Mouse (Mus musculus) intestine, postnatal 0 days (tissue): ENCODE results near the gene Tia1. TPM values are rescaled to one million over a fixed set of nuclear protein-coding genes. Genes with fewer than 3 reads are reported as not detected.

Experiments used
- ATAC-seq: fragments of 200-750 bp; cut with Nextera tagmentation; 2 replicates; pipeline ENCODE4 v1.8.0; 2017; ENCODE audit warnings: mild to moderate bottlenecking, moderate TSS enrichment, moderate library complexity
- H3K27ac ChIP-seq: fragments of 300-500 bp; sonication (generic); 2 replicates; pipeline ENCODE4 v1.5.1; 2014; ENCODE audit warnings: mild to moderate bottlenecking, low read depth, low read length, moderate library complexity
- H3K27me3 ChIP-seq: fragments of 300-500 bp; sonication (generic); replicated peaks from 2 replicates; pipeline ENCODE4 v1.6.1; 2014; ENCODE audit warnings: low read length, mixed read lengths; ENCODE audit not compliant: control insufficient read depth, insufficient read depth
- H3K36me3 ChIP-seq: fragments of 300-500 bp; sonication (generic); 2 replicates; pipeline ENCODE4 v1.6.1; 2014; ENCODE audit warnings: mild to moderate bottlenecking, moderate library complexity; ENCODE audit not compliant: control insufficient read depth, insufficient read depth
- H3K4me1 ChIP-seq: fragments of 300-500 bp; sonication (generic); replicated peaks from 2 replicates; pipeline ENCODE4 v1.6.1; 2014; ENCODE audit warnings: antibody characterized with exemption, low read length, mixed read lengths; ENCODE audit not compliant: control insufficient read depth, insufficient read depth
- H3K4me2 ChIP-seq: fragments of 300-500 bp; sonication (generic); replicated peaks from 2 replicates; pipeline ENCODE4 v1.6.1; 2014; ENCODE audit warnings: low read depth, mild to moderate bottlenecking, moderate library complexity
- H3K4me3 ChIP-seq: fragments of 300-500 bp; sonication (generic); 2 replicates; pipeline ENCODE4 v1.5.1; 2014; ENCODE audit warnings: low read depth, low read length
- H3K9ac ChIP-seq: fragments of 300-500 bp; sonication (generic); 2 replicates; pipeline ENCODE4 v1.6.1; 2014; ENCODE audit warnings: mild to moderate bottlenecking, low read depth, low read length
- H3K9me3 ChIP-seq: fragments of 300-500 bp; sonication (generic); 2 replicates; pipeline ENCODE4 v1.6.1; 2016; ENCODE audit warnings: mixed run types; ENCODE audit not compliant: control insufficient read depth
- CTCF ChIP-seq: sonication (generic); IDR thresholded peaks from 2 replicates; pipeline ENCODE4 v1.5.1; 2016; ENCODE audit warnings: low read depth, mild to moderate bottlenecking, control low read depth, antibody characterized with exemption, moderate library complexity
- WGBS: fragments of 180-500 bp; shearing (Covaris S2); extraction: QIAGEN DNeasy Blood & Tissue Kit; methylation state at CpG from one replicate; pipeline ENCODE4 v1.1.7; 2014; 5-methylcytosine and 5-hydroxymethylcytosine counted together
- polyA plus RNA-seq: library from polyadenylated mRNA; unstranded; fragments of >200 nt; fragmentation: Nextera tagmentation; extraction: Ambion mirVana; gene quantifications from 2 replicates; pipeline ENCODE4 v1.2.1, GENCODE M21; 2015

Tia1 gene
- polyA plus RNA-seq, 1 experiment from 2014 or later: 33.0 TPM

DNA sequence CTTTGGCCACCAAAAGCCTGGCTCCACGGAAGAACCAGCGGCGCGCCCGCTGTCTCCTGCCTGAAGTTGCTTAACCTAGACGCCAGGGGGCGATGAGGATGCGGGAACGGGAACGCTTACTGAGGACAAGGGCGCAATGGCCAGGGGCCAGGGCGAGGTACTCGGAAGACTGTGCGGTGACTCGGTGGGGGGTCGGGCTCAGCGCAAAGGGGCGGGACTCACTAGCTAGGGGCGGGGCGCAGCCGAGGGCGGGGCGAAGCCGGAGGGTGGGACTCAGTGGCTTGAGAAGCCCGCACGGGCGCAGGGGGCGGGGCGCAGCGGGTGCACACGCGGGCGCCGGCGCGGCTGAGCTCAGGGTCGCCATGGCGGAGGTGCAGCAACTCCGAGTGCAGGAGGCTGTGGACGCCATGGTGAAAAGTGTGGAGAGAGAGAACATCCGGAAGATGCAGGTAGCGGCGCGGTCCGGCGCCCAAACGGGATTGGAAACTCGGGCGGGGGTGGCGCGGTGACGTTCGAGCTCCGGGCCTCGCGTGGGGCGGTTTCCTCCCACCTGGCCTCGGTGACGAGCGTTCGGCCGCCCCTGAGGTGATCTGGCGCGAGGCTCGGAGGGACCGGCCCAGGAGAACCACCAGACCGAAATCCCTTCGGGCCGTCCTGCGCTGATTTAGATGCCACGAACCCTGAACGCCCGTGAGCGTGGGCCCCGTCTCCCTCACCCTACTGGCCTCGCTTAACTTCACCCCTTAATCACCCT, 38.5 kb upstream of the Tia1 start, which contains the start of gene Fam136a:
Fam136a (plus strand) TSS at position 276 of the 754 bp plus-strand sequence.
- H3K27ac ChIP-seq: peak within 1 kb of the TSS; percentile 90
- TF ChIP-seq CTCF: peak; percentile 98
- H3K36me3 ChIP-seq: peaks cover 6% of the 10 kb centered on the region; the same call in 1 of the 2 replicates
- under 1% methylated on average over 69 of the region's 76 CpGs for WGBS
- ATAC-seq: peak; percentile 94
- H3K4me2 ChIP-seq: peak within 1 kb of the TSS; percentile 98
- peak within 1 kb of the TSS; percentile 71 for H3K9ac ChIP-seq
- H3K27me3 ChIP-seq: no peaks in the 10 kb centered on the region
- no peaks in the 10 kb centered on the region for H3K9me3 ChIP-seq
- peak within 1 kb of the TSS; percentile 58 for H3K4me3 ChIP-seq
- H3K4me1 ChIP-seq: no peaks in the 10 kb centered on the region

DNA sequence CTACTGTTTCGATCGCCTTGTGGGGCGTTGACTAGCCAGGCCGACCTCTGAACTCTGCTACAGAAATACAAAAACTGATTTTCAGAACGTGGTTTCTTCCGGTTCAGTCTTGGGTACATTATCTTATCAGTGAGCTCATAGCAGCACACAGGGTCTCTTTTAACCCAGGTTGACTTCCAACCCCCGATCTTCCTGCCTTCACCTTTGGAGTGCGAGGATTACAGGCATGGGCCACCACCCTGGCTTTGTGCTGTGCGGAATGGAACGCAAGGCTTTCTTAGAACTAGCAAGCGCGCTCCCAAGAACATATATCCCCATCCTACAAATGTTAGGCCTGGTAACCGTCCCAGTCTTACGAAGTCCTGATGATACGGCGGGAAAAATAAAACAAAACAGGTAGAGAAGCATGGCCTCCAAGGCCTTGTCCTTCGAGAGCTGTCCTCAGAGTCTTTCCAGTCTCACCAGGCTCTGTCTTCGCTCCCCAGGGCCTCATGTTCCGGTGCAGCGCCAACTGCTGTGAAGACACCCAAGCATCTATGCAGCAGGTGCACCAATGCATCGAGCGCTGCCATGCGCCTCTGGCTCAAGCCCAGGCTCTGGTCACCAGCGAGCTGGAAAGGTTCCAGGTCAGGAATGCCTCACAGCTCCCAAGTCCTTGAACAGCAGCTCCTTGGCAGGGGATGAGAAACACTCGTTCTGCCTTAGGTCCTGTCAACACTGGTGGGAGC, 37.7 kb upstream of the Tia1 start:
- no peaks in the 10 kb centered on the region for H3K27me3 ChIP-seq
- peak; percentile 67; the same call in 1 of the 2 replicates for ATAC-seq
- TF ChIP-seq CTCF: no peak
- H3K36me3 ChIP-seq: peaks cover 6% of the 10 kb centered on the region; the same call in 1 of the 2 replicates
- peak overlapping the region; percentile 58 for H3K4me3 ChIP-seq
- 26% methylated on average over 25 of the region's 25 CpGs for WGBS
- peak overlapping the region; percentile 98 for H3K4me2 ChIP-seq
- no peaks in the 10 kb centered on the region for H3K9me3 ChIP-seq
- peaks cover 4% of the 10 kb centered on the region; the same call in 1 of the 2 replicates for H3K4me1 ChIP-seq
- H3K27ac ChIP-seq: peak overlapping the region; percentile 90
- H3K9ac ChIP-seq: peak overlapping the region; percentile 71

DNA sequence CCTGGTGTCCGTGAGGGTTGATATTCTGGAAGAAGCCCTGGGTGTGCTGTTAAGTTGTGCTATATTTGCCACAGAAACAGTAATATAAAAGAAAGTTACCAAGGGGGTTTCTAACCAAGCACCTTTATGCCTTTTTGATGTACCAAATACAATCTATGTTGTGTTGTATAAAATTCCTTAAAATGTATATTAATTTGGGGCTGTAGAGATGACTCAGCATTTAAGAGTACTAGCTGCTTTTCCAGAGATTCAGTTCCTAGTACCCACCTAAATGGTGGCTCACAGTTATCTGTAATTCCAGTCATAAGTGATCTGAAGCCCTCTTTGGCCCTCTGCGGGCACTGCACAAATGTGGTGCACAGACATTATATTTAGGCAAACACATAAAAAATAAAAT, 37.2 kb upstream of the Tia1 start:
- H3K27ac ChIP-seq: no peak overlapping the region; the same call in 1 of the 2 replicates

DNA sequence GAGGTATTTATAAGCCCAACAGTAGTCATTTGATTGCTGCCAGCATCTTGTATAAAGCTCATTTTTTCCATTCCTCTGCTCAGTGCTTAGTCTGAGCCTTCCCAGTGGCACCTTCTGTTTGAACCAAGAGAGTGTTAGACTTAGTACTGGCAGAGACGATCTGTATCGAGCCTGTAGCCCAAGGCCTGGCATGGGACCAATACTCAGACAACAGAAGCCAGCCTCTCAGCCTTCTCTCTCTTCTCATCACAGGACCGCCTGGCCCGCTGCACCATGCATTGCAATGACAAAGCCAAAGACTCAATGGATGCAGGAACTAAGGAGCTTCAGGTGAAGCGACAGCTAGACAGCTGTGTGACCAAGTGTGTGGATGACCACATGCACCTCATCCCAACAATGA, 35.5 kb upstream of the Tia1 start:
- Histone ChIP-seq H3K36me3 (peaks cover 6% of the 10 kb centered on the region; the same call in 1 of the 2 replicates), H3K27me3 (no peaks in the 10 kb centered on the region), H3K9me3 (no peaks in the 10 kb centered on the region), H3K4me1 (peaks cover 8% of the 10 kb centered on the region), H3K4me3 (no peak overlapping the region), H3K4me2 (no peak overlapping the region), H3K27ac (no peak overlapping the region), H3K9ac (no peak overlapping the region)
- no peak for TF ChIP-seq CTCF
- 85% methylated on average over 5 of the region's 5 CpGs for WGBS
- ATAC-seq: no peak

More for the DNA sequence above, 37.2 kb upstream of the Tia1 start:
- Histone ChIP-seq H3K4me2 (peak overlapping the region; percentile 98), H3K36me3 (peaks cover 6% of the 10 kb centered on the region; the same call in 1 of the 2 replicates), H3K4me3 (no peak overlapping the region), H3K9me3 (no peaks in the 10 kb centered on the region), H3K9ac (no peak overlapping the region), H3K4me1 (peaks cover 4% of the 10 kb centered on the region; the same call in 1 of the 2 replicates), H3K27me3 (no peaks in the 10 kb centered on the region)
- WGBS: 64% methylated on average over 2 of the region's 2 CpGs
- ATAC-seq: no peak
- no peak for TF ChIP-seq CTCF

DNA sequence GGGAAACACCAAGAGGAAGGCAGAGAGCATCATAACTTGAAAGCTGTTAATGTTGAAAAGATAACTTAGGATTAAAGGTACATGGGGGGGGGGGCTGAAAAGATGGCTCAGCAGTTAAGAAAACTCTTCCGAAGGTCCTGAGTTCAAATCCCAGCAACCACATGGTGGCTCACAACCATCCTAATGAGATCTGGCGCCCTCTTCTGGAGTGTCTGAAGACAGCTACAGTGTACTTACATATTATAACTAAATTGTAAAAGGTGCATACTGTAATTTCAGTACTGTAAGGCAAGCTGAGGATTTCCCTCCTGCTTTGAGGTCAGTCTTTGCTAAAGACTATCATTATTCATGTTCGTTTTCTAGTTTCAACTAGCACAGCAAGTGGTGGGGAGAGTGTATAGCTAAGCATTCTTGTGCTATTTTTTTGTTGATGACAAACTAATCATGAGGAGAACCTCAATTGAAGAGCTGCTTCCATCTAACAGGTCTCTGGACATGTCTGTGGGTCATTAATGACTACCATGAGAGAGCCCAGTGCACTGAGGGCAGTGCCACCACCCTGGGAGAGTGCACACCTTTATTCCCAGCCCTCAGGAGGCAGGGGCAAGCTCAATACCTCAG, 33.8 kb upstream of the Tia1 start:
- 68% methylated on average over 3 of the region's 3 CpGs for WGBS
- peak overlapping the region; percentile 71 for H3K4me2 ChIP-seq
- H3K9me3 ChIP-seq: no peaks in the 10 kb centered on the region
- peaks cover 8% of the 10 kb centered on the region for H3K4me1 ChIP-seq
- H3K27me3 ChIP-seq: no peaks in the 10 kb centered on the region
- peak overlapping the region; percentile 78; the same call in 1 of the 2 replicates for H3K27ac ChIP-seq
- H3K4me3 ChIP-seq: no peak overlapping the region; the same call in 1 of the 2 replicates
- peak; percentile 62 for TF ChIP-seq CTCF
- no peak overlapping the region for H3K9ac ChIP-seq
- peaks cover 6% of the 10 kb centered on the region; the same call in 1 of the 2 replicates for H3K36me3 ChIP-seq
- ATAC-seq: no peak
